Mouse (Mus musculus): ENCODE results near the gene Cep89. TPM values are rescaled to one million over a fixed set of nuclear protein-coding genes. Genes with fewer than 3 reads are reported as not detected.

The Cep89 gene
- polyA plus RNA-seq, 1 experiment from 2014 or later, result 29.6 TPM

DNA sequence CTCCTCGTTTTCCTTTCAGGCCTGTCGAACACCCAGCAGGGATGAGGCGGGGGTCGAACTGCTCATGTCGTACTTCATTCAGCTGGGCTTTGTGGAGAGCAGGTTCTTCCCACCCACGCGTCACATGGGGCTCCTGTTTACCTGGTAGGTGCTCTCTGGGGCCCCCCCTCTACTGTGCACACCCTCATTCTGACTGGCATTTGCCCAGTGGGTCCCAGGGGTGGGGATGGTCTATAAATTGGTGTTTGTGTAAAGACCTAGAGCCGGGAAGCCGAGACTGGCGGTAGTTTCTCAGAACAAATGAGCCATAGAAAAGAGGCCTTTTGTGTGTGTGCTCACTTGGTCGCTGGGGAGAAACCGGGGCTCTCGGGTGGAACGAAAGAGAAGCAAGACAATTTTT is 25.7 kb upstream of the Cep89 start:
- WGBS, result 10% methylated on average over 14 of the region's 14 CpGs
- Histone ChIP-seq H3K4me3 (no peak overlapping the region), H3K9me3 (no peaks in the 10 kb centered on the region), H3K27me3 (no peaks in the 10 kb centered on the region), H3K9ac (no peak overlapping the region), H3K4me1 (replicated peaks) (peaks cover 7% of the 10 kb centered on the region; the same call in 1 of the 2 replicates), H3K27ac (peak overlapping the region; percentile 53; the same call in 1 of the 2 replicates), H3K36me3 (no peaks in the 10 kb centered on the region), H3K4me2 (no peak overlapping the region)
- ATAC-seq (ENCODE audit: low FRiP score), result no peak

GRCm38 (mm10) chr7:35372483-35373017 is 24.3 kb upstream of the Cep89 start:
- no peaks in the 10 kb centered on the region for H3K27me3 ChIP-seq
- 93% methylated on average over 14 of the region's 14 CpGs for WGBS
- no peak overlapping the region for H3K4me3 ChIP-seq
- no peak overlapping the region for H3K9ac ChIP-seq
- H3K4me1 ChIP-seq (replicated peaks), result peaks cover 7% of the 10 kb centered on the region; the same call in 1 of the 2 replicates
- H3K36me3 ChIP-seq, result no peaks in the 10 kb centered on the region
- H3K27ac ChIP-seq, result no peak overlapping the region
- no peak for ATAC-seq (ENCODE audit: low FRiP score)
- no peaks in the 10 kb centered on the region for H3K9me3 ChIP-seq
- H3K4me2 ChIP-seq, result no peak overlapping the region

GRCm38 (mm10) chr7:35373146-35373989 is 23.5 kb upstream of the Cep89 start:
- Histone ChIP-seq H3K4me2 (no peak overlapping the region), H3K9ac (no peak overlapping the region), H3K27me3 (no peaks in the 10 kb centered on the region), H3K27ac (no peak overlapping the region), H3K4me3 (no peak overlapping the region), H3K36me3 (no peaks in the 10 kb centered on the region), H3K4me1 (replicated peaks) (peaks cover 7% of the 10 kb centered on the region; the same call in 1 of the 2 replicates), H3K9me3 (no peaks in the 10 kb centered on the region)
- WGBS, result 67% methylated on average over 16 of the region's 16 CpGs
- 0 out of 2 replicates have a peak, but pooled peaks have one; percentile 32 for ATAC-seq (ENCODE audit: low FRiP score)

DNA sequence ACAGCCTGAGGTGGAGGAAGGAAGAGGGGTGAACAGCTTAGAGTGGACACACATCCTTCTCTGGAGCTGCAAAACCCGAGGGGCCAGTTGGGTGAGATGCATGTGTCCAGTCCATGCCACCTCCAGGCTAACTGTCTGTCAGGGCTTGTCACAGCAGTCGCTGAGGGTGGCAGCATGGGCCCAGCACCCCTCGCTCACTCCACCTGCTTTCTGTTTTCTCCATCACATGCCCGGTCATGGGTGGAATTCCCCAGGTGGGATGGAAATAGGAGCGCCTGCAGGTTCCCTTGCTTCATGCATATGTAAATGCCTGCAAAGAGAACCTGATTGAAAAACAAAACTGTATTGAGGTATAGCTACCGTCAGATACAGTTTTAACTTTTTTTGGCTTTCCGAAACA is 22.6 kb upstream of the Cep89 start:
- Histone ChIP-seq H3K9me3 (no peaks in the 10 kb centered on the region), H3K4me1 (replicated peaks) (peaks cover 7% of the 10 kb centered on the region; the same call in 1 of the 2 replicates), H3K27me3 (no peaks in the 10 kb centered on the region), H3K4me3 (no peak overlapping the region), H3K4me2 (no peak overlapping the region), H3K36me3 (no peaks in the 10 kb centered on the region), H3K9ac (no peak overlapping the region), H3K27ac (no peak overlapping the region)
- ATAC-seq (ENCODE audit: low FRiP score), result no peak
- WGBS, result 82% methylated on average over 7 of the region's 7 CpGs

DNA sequence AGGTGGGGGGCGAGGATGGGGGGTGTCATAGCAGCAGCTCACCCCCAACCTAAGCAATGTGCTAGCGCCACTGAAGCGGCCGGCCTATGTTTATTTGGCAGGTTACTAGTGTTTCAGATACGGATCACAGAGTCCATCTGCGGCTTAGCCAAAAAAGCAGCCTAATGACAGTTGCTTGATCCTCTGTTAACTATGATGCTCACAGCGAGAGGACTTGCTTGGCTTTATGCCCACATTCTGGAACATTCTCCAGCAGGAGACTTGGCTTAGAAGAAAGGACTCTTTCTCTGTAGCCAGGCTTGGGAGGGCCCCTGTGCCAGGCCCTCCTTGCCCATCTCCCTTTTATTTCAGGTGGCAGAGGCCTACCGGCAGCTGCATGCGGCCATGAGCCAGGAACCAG is 20.2 kb upstream of the Cep89 start:
- ATAC-seq (ENCODE audit: low FRiP score), result no peak

DNA sequence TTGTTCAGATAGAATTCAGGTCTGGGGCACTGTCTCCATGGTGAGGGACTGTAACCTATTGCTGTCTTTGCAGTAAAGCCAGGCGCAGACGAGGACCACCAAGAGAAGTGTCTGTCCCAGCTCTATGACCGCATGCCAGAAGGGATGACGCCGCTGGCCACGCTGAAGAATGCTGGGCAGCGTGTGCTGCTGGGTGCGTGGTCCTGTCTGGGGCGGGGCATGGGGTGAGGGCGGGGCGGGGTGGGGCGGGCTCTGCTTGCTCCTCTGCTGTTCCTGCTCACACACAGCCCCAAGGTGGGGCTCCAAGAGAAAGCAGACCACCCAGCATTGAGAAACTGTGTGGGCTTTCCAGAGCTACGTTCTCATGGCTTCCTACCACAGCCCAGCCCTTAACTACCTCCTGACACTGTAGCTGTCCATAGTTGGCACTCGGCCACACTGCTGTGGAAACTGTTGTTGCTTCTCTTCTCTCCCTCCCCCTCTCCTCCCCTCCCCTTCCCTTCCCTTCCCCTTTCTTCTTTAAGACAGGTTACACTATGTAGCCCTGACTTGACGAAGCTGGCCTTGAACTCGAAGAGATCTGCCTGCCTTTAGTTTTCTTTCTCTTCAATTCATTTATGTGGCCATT is 17.2 kb upstream of the Cep89 start:
- Histone ChIP-seq H3K4me3 (no peak overlapping the region), H3K4me1 (replicated peaks) (0 out of 2 replicates have a peak, but pooled peaks cover 4% of the 10 kb centered on the region), H3K4me2 (no peak overlapping the region), H3K36me3 (no peaks in the 10 kb centered on the region), H3K9ac (no peak overlapping the region), H3K27ac (no peak overlapping the region), H3K9me3 (no peaks in the 10 kb centered on the region), H3K27me3 (no peaks in the 10 kb centered on the region)
- ATAC-seq (ENCODE audit: low FRiP score), result peak; percentile 63
- WGBS, result 45% methylated on average over 16 of the region's 16 CpGs

More for the DNA sequence above, 20.2 kb upstream of the Cep89 start:
- WGBS, result 84% methylated on average over 9 of the region's 9 CpGs
- Histone ChIP-seq H3K27ac (no peak overlapping the region), H3K27me3 (no peaks in the 10 kb centered on the region), H3K4me1 (replicated peaks) (0 out of 2 replicates have a peak, but pooled peaks cover 4% of the 10 kb centered on the region), H3K4me2 (no peak overlapping the region), H3K9ac (no peak overlapping the region), H3K9me3 (no peaks in the 10 kb centered on the region), H3K36me3 (no peaks in the 10 kb centered on the region), H3K4me3 (no peak overlapping the region)

DNA sequence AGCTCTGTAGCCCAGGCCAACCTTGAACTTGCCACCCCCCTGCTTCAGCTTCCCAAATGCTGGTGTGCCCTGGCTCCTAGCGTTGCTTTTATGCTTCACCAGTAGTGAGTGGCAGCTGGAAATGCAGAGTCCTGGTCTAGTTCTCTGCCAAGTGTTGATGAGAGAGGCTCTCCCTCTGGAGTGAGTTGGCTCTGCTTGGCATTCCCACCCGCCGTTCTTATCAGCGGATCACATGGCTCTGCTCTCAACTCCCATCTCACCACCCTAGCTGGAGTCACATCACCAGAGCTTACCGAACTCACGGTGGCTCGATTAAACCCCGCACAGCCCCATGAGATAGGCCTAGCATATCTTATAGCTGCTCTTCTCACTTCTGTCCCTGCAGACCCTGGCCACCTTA is 16.5 kb upstream of the Cep89 start:
- Histone ChIP-seq H3K27me3 (no peaks in the 10 kb centered on the region), H3K9me3 (no peaks in the 10 kb centered on the region), H3K27ac (no peak overlapping the region), H3K9ac (no peak overlapping the region), H3K4me2 (no peak overlapping the region), H3K4me3 (no peak overlapping the region), H3K4me1 (replicated peaks) (0 out of 2 replicates have a peak, but pooled peaks cover 4% of the 10 kb centered on the region), H3K36me3 (no peaks in the 10 kb centered on the region)
- 91% methylated on average over 8 of the region's 8 CpGs for WGBS
- no peak for ATAC-seq (ENCODE audit: low FRiP score)

DNA sequence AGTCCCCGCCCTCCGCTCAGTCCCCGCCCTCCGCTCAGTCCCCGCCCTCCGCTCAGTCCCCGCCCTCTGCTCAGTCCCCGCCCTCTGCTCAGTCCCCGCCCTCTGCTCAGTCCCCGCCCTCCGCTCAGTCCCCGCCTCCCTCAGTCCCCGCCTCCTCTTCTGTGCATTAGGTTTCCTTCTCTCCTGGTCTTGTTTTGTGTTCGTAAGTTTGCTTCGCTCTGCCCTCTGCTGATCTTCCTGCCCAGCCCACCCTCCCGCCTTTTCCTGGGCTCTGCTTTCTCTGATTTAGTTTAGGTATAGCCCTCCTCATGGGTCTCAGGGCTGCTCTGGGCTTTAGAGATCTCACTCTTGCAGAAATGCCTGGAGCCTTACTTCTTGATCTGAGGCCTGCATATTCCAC is 15.0 kb upstream of the Cep89 start:
- H3K4me2 ChIP-seq, result no peak overlapping the region
- H3K27ac ChIP-seq, result no peak overlapping the region
- no peaks in the 10 kb centered on the region for H3K27me3 ChIP-seq
- no peaks in the 10 kb centered on the region for H3K36me3 ChIP-seq
- 0 out of 2 replicates have a peak, but pooled peaks cover 4% of the 10 kb centered on the region for H3K4me1 ChIP-seq (replicated peaks)
- no peak for ATAC-seq (ENCODE audit: low FRiP score)
- H3K9ac ChIP-seq, result no peak overlapping the region
- no peak overlapping the region for H3K4me3 ChIP-seq
- H3K9me3 ChIP-seq, result no peaks in the 10 kb centered on the region
- WGBS, result 53% methylated on average over 16 of the region's 16 CpGs

GRCm38 (mm10) chr7:35382706-35383353 is 14.0 kb upstream of the Cep89 start:
- Histone ChIP-seq H3K4me1 (replicated peaks) (0 out of 2 replicates have a peak, but pooled peaks cover 4% of the 10 kb centered on the region), H3K4me3 (no peak overlapping the region), H3K36me3 (no peaks in the 10 kb centered on the region), H3K9me3 (no peaks in the 10 kb centered on the region), H3K27me3 (no peaks in the 10 kb centered on the region), H3K9ac (no peak overlapping the region), H3K27ac (no peak overlapping the region), H3K4me2 (no peak overlapping the region)
- no peak for ATAC-seq (ENCODE audit: low FRiP score)
- 62% methylated on average over 2 of the region's 2 CpGs for WGBS

GRCm38 (mm10) chr7:35386525-35386952 is 10.3 kb upstream of the Cep89 start:
- Histone ChIP-seq H3K4me2 (no peak overlapping the region), H3K27me3 (no peaks in the 10 kb centered on the region), H3K9ac (no peak overlapping the region), H3K36me3 (0 out of 2 replicates have a peak, but pooled peaks cover under 1% of the 10 kb centered on the region), H3K27ac (no peak overlapping the region), H3K4me3 (no peak overlapping the region), H3K9me3 (no peaks in the 10 kb centered on the region), H3K4me1 (replicated peaks) (no peaks in the 10 kb centered on the region)
- no peak for ATAC-seq (ENCODE audit: low FRiP score)
- 61% methylated on average over 6 of the region's 6 CpGs for WGBS

GRCm38 (mm10) chr7:35388694-35389093 is 8.1 kb upstream of the Cep89 start:
- Histone ChIP-seq H3K27me3 (no peaks in the 10 kb centered on the region), H3K4me3 (no peak overlapping the region), H3K9ac (no peak overlapping the region), H3K27ac (no peak overlapping the region), H3K4me2 (no peak overlapping the region), H3K9me3 (no peaks in the 10 kb centered on the region), H3K4me1 (replicated peaks) (no peaks in the 10 kb centered on the region), H3K36me3 (peaks cover 18% of the 10 kb centered on the region)
- ATAC-seq (ENCODE audit: low FRiP score), result no peak
- 61% methylated on average over 6 of the region's 6 CpGs for WGBS

DNA sequence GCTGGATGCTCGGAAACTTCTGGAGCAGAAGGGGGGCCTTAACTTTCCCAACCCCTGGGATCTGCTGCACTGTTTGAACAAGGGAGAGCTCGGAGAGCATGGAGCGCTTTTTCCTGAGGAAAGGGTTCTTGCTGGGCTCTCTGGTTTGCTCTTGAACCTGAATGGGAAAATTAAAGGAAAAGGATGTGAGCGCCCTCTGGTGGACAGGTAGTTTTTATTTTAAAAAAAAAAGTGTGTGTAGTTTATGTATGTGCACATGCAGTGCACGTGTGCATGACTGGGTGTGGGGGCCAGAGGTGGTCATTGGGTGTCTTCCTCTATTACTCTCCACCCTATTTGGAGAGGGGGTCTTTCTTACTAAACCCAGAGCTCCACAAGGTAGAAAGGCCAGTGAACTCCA is 3.9 kb upstream of the Cep89 start:
- WGBS, result 73% methylated on average over 5 of the region's 5 CpGs
- Histone ChIP-seq H3K9ac (no peak overlapping the region), H3K27me3 (no peaks in the 10 kb centered on the region), H3K4me3 (no peak overlapping the region), H3K9me3 (no peaks in the 10 kb centered on the region), H3K27ac (no peak overlapping the region), H3K4me1 (replicated peaks) (peaks cover 20% of the 10 kb centered on the region), H3K36me3 (peaks cover 25% of the 10 kb centered on the region), H3K4me2 (no peak overlapping the region)
- no peak for ATAC-seq (ENCODE audit: low FRiP score)
